Mouse (Mus musculus) forebrain, embryonic 13.5 days (tissue): ENCODE results near the gene Macrod2. TPM values are rescaled to one million over a fixed set of nuclear protein-coding genes. Genes with fewer than 3 reads are reported as not detected.

ENCODE experiments used
- ATAC-seq: fragments of 200-750 bp; cut with Nextera tagmentation; 2 replicates; pipeline ENCODE4 v1.8.0; 2017
- H3K27ac ChIP-seq: fragments of 300-500 bp; sonication (generic); 2 replicates; pipeline ENCODE4 v1.5.1; 2015; ENCODE audit warnings: inconsistent platforms, mild to moderate bottlenecking, moderate library complexity
- H3K27me3 ChIP-seq: fragments of 300-500 bp; sonication (generic); 2 replicates; pipeline ENCODE4 v1.6.1; 2015; ENCODE audit warnings: mild to moderate bottlenecking, inconsistent platforms
- H3K36me3 ChIP-seq: fragments of 300-500 bp; sonication (generic); 2 replicates; pipeline ENCODE4 v1.6.1; 2015; ENCODE audit warnings: mild to moderate bottlenecking, inconsistent platforms; ENCODE audit not compliant: poor library complexity, severe bottlenecking
- H3K4me1 ChIP-seq: fragments of 300-500 bp; sonication (generic); 2 replicates; pipeline ENCODE4 v1.6.1; 2015; ENCODE audit warnings: inconsistent platforms
- H3K4me2 ChIP-seq: fragments of 300-500 bp; sonication (generic); 2 replicates; pipeline ENCODE4 v1.6.1; 2015; ENCODE audit warnings: inconsistent platforms, mild to moderate bottlenecking, moderate library complexity
- H3K4me3 ChIP-seq: fragments of 300-500 bp; sonication (generic); 2 replicates; pipeline ENCODE4 v1.5.1; 2015; ENCODE audit warnings: mild to moderate bottlenecking, inconsistent platforms
- H3K9ac ChIP-seq: fragments of 300-500 bp; sonication (generic); 2 replicates; pipeline ENCODE4 v1.6.1; 2015; ENCODE audit warnings: mild to moderate bottlenecking, inconsistent platforms
- H3K9me3 ChIP-seq: fragments of 300-500 bp; sonication (generic); replicated peaks from 2 replicates; pipeline ENCODE4 v1.6.1; 2016; ENCODE audit warnings: inconsistent platforms
- WGBS: fragments of 180-500 bp; shearing (Covaris S2); methylation state at CpG from one replicate; pipeline ENCODE4 v1.1.7; 2015; 5-methylcytosine and 5-hydroxymethylcytosine counted together
- polyA plus RNA-seq: library from polyadenylated mRNA; unstranded; fragments of >200 nt; fragmentation: Nextera tagmentation; extraction: Ambion mirVana; gene quantifications from 2 replicates; pipeline ENCODE4 v1.2.1, GENCODE M21; 2015

Gene Macrod2
- polyA plus RNA-seq, 1 experiment from 2014 or later = 73.5 TPM

GRCm38 (mm10) chr2:141211346-141211745, 816.2 kb downstream of the Macrod2 start:
- H3K4me2 ChIP-seq = no peak overlapping the region
- ATAC-seq = no peak
- H3K27me3 ChIP-seq = no peaks in the 10 kb centered on the region
- H3K9me3 ChIP-seq = no peaks in the 10 kb centered on the region
- WGBS = 90% methylated on average over 5 of the region's 5 CpGs
- no peak overlapping the region for H3K9ac ChIP-seq
- no peak overlapping the region for H3K4me3 ChIP-seq
- no peaks in the 10 kb centered on the region for H3K36me3 ChIP-seq
- no peaks in the 10 kb centered on the region for H3K4me1 ChIP-seq
- H3K27ac ChIP-seq = no peak overlapping the region

GRCm38 (mm10) chr2:141212291-141212690, 817.2 kb downstream of the Macrod2 start:
- no peak overlapping the region for H3K9ac ChIP-seq
- ATAC-seq = no peak
- H3K36me3 ChIP-seq = no peaks in the 10 kb centered on the region
- WGBS = 96% methylated on average over 2 of the region's 2 CpGs
- H3K4me1 ChIP-seq = 0 out of 2 replicates have a peak, but pooled peaks cover under 1% of the 10 kb centered on the region
- no peak overlapping the region for H3K4me3 ChIP-seq
- no peaks in the 10 kb centered on the region for H3K9me3 ChIP-seq
- no peak overlapping the region for H3K4me2 ChIP-seq
- no peak overlapping the region for H3K27ac ChIP-seq
- H3K27me3 ChIP-seq = no peaks in the 10 kb centered on the region

GRCm38 (mm10) chr2:141217490-141217889, 822.4 kb downstream of the Macrod2 start:
- no peaks in the 10 kb centered on the region for H3K27me3 ChIP-seq
- H3K4me2 ChIP-seq = no peak overlapping the region
- ATAC-seq = peak; percentile 90
- 0 out of 2 replicates have a peak, but pooled peaks cover 9% of the 10 kb centered on the region for H3K4me1 ChIP-seq
- H3K9ac ChIP-seq = no peak overlapping the region
- no peak overlapping the region for H3K4me3 ChIP-seq
- H3K27ac ChIP-seq = no peak overlapping the region
- H3K36me3 ChIP-seq = no peaks in the 10 kb centered on the region
- WGBS = 29% methylated on average over 2 of the region's 2 CpGs
- H3K9me3 ChIP-seq = peaks cover 10% of the 10 kb centered on the region

- Histone ChIP-seq H3K27me3 (no peaks in the 10 kb centered on the region), H3K27ac (no peak overlapping the region), H3K4me1 (0 out of 2 replicates have a peak, but pooled peaks cover 9% of the 10 kb centered on the region), H3K4me2 (no peak overlapping the region), H3K9ac (no peak overlapping the region), H3K4me3 (no peak overlapping the region), H3K36me3 (no peaks in the 10 kb centered on the region), H3K9me3 (peaks cover 10% of the 10 kb centered on the region)
- WGBS = 67% methylated on average over 3 of the region's 3 CpGs
- peak; percentile 57; the same call in 1 of the 2 replicates for ATAC-seq
These were observed 822.8 kb downstream of the Macrod2 start for GRCm38 (mm10) chr2:141217925-141218324.

DNA sequence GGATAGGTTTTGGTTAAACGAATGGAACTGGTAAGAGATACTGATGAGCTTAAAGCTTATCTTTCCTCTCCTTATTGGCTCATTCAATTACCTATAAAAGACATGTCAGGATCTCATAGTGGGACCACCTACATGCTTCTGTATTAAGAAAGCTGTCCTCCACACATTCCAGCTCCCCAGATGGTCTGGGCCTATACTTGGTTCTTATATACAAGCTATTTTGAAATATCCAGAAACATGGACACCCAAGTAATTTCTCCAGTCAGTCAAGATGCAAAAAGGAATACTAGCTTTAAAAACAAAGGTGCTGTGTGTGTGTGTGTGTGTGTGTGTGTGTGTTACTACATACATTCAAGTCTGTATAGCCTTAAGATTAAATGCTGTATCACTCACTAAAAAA, 833.7 kb downstream of the Macrod2 start:
- Histone ChIP-seq H3K4me2 (no peak overlapping the region), H3K4me3 (no peak overlapping the region), H3K27me3 (no peaks in the 10 kb centered on the region), H3K27ac (no peak overlapping the region), H3K4me1 (peaks cover 10% of the 10 kb centered on the region), H3K9me3 (no peaks in the 10 kb centered on the region), H3K9ac (no peak overlapping the region), H3K36me3 (no peaks in the 10 kb centered on the region)
- no peak for ATAC-seq
- 92% methylated on average over 1 of the region's 1 CpGs for WGBS

DNA sequence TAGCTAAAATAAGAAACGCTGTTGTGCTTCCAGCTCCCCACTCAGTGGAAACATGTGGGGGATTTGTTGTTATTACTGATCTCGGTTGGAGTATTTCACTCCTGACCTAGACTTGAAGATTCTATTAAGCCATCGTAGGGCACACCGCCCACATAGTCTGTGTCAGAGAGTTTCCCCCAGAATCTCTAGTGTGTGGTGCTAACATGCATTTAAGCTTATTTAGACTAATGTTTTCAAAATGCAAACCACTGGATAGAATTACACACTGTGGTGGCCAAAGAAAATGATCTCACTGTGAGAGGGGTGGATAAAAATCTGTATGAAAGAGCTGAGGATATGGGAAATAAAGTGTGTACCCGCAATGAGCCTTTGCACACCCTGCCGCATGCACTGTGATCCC, 834.7 kb downstream of the Macrod2 start:
- WGBS = 68% methylated on average over 6 of the region's 6 CpGs
- Histone ChIP-seq H3K4me1 (peaks cover 10% of the 10 kb centered on the region), H3K4me3 (no peak overlapping the region), H3K27me3 (no peaks in the 10 kb centered on the region), H3K27ac (no peak overlapping the region; the same call in 1 of the 2 replicates), H3K4me2 (no peak overlapping the region), H3K9me3 (no peaks in the 10 kb centered on the region), H3K36me3 (no peaks in the 10 kb centered on the region), H3K9ac (no peak overlapping the region)
- no peak for ATAC-seq

- Histone ChIP-seq H3K4me3 (no peak overlapping the region), H3K9ac (no peak overlapping the region), H3K4me2 (peak overlapping the region; percentile 22), H3K27me3 (no peaks in the 10 kb centered on the region), H3K36me3 (no peaks in the 10 kb centered on the region), H3K27ac (no peak overlapping the region), H3K9me3 (no peaks in the 10 kb centered on the region), H3K4me1 (peaks cover 10% of the 10 kb centered on the region)
- WGBS = 32% methylated on average over 16 of the region's 16 CpGs
- peak; percentile 86 for ATAC-seq
These were observed 836.0 kb downstream of the Macrod2 start for GRCm38 (mm10) chr2:141231011-141231668.

DNA sequence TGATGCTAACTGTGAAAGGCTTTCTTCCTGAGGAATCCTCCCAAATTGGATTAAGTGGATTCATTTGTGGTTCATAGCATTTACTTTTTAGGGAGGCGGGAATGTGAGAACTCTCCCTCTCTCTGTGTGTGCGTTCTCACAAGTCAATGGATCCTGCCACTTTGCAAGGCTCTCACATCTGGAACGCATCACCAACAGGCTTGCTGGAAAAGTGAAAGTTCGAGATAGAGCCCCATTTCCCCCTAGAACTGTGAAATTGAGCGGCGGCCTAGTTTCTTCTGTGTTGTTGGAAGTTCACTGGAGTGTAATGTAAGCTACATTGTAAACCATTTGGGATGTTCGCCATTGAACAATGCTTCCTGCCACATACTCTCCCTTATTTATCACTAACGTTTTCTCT, 839.2 kb downstream of the Macrod2 start:
- Histone ChIP-seq H3K4me1 (peaks cover 10% of the 10 kb centered on the region), H3K27me3 (no peaks in the 10 kb centered on the region), H3K4me2 (no peak overlapping the region), H3K9ac (no peak overlapping the region), H3K9me3 (no peaks in the 10 kb centered on the region), H3K4me3 (no peak overlapping the region), H3K27ac (no peak overlapping the region), H3K36me3 (no peaks in the 10 kb centered on the region)
- WGBS = 54% methylated on average over 8 of the region's 8 CpGs
- no peak for ATAC-seq

- WGBS = 44% methylated on average over 5 of the region's 5 CpGs
- ATAC-seq = no peak
- no peaks in the 10 kb centered on the region for H3K9me3 ChIP-seq
- no peak overlapping the region for H3K9ac ChIP-seq
- peaks cover 10% of the 10 kb centered on the region for H3K4me1 ChIP-seq
- H3K27ac ChIP-seq = no peak overlapping the region
- no peaks in the 10 kb centered on the region for H3K36me3 ChIP-seq
- no peak overlapping the region for H3K4me2 ChIP-seq
- H3K4me3 ChIP-seq = no peak overlapping the region
- no peaks in the 10 kb centered on the region for H3K27me3 ChIP-seq
These were observed 839.8 kb downstream of the Macrod2 start for GRCm38 (mm10) chr2:141234724-141235453.

GRCm38 (mm10) chr2:141247680-141248079, 852.6 kb downstream of the Macrod2 start:
- no peak overlapping the region for H3K4me3 ChIP-seq
- no peaks in the 10 kb centered on the region for H3K36me3 ChIP-seq
- no peaks in the 10 kb centered on the region for H3K27me3 ChIP-seq
- H3K4me2 ChIP-seq = no peak overlapping the region
- no peak overlapping the region for H3K9ac ChIP-seq
- WGBS = 91% methylated on average over 2 of the region's 2 CpGs
- no peaks in the 10 kb centered on the region for H3K9me3 ChIP-seq
- H3K27ac ChIP-seq = no peak overlapping the region
- ATAC-seq = no peak
- H3K4me1 ChIP-seq = no peaks in the 10 kb centered on the region

- Histone ChIP-seq H3K27me3 (no peaks in the 10 kb centered on the region), H3K9ac (no peak overlapping the region), H3K4me3 (no peak overlapping the region), H3K4me1 (0 out of 2 replicates have a peak, but pooled peaks cover 3% of the 10 kb centered on the region), H3K36me3 (no peaks in the 10 kb centered on the region), H3K9me3 (no peaks in the 10 kb centered on the region), H3K27ac (no peak overlapping the region), H3K4me2 (no peak overlapping the region)
- ATAC-seq = peak; percentile 68
- WGBS = 80% methylated on average over 4 of the region's 4 CpGs
These were observed 869.5 kb downstream of the Macrod2 start for GRCm38 (mm10) chr2:141264582-141264981.

GRCm38 (mm10) chr2:141266591-141266990, 871.5 kb downstream of the Macrod2 start:
- Histone ChIP-seq H3K27ac (no peak overlapping the region), H3K4me3 (no peak overlapping the region), H3K27me3 (no peaks in the 10 kb centered on the region), H3K9ac (no peak overlapping the region), H3K4me2 (no peak overlapping the region), H3K9me3 (no peaks in the 10 kb centered on the region), H3K36me3 (no peaks in the 10 kb centered on the region), H3K4me1 (0 out of 2 replicates have a peak, but pooled peaks cover 3% of the 10 kb centered on the region)
- ATAC-seq = no peak
